Mouse (Mus musculus) frontal cortex, adult (tissue): ENCODE data around the gene 2210016F16Rik.
"Not testable (repeated sequence)": the region's sequence is repeated elsewhere in the genome, so short reads cannot be mapped to it uniquely, and the experiment has no call there.

Source experiments
- ATAC-seq: cut with Nextera tagmentation; 2 replicates; pipeline ENCODE4 v1.9.2; 2017; ENCODE audit warnings: mild to moderate bottlenecking, moderate library complexity, mixed read lengths; ENCODE audit not compliant: low TSS enrichment

Gene 2210016F16Rik

GRCm38 (mm10) chr13:58384779-58385546, at the start of gene 2210016F16Rik:
2210016F16Rik (minus strand) TSS chr13:58385225.
- ATAC-seq = peak; percentile 74

- no peak for ATAC-seq
Observed at GRCm38 (mm10) chr13:58423061-58423660, 38.1 kb upstream of the 2210016F16Rik start.

GRCm38 (mm10) chr13:58422242-58422641, 37.2 kb upstream of the 2210016F16Rik start:
- ATAC-seq = no peak

- ATAC-seq = no peak
Observed at GRCm38 (mm10) chr13:58421026-58421425, 36.0 kb upstream of the 2210016F16Rik start.

GRCm38 (mm10) chr13:58419266-58419665, 34.2 kb upstream of the 2210016F16Rik start:
- no peak for ATAC-seq

GRCm38 (mm10) chr13:58418656-58419055, 33.6 kb upstream of the 2210016F16Rik start:
- ATAC-seq = no peak

- no peak for ATAC-seq
Observed at GRCm38 (mm10) chr13:58415838-58416237, 30.8 kb upstream of the 2210016F16Rik start.

GRCm38 (mm10) chr13:58415374-58415773, 30.3 kb upstream of the 2210016F16Rik start:
- no peak for ATAC-seq

GRCm38 (mm10) chr13:58411073-58411472, 26.0 kb upstream of the 2210016F16Rik start:
- ATAC-seq = no peak

GRCm38 (mm10) chr13:58403243-58403642, 18.2 kb upstream of the 2210016F16Rik start, which contains the start of gene Hnrnpk:
Hnrnpk (minus strand) TSS chr13:58403343.
- ATAC-seq = not testable (repeated sequence)

GRCm38 (mm10) chr13:58402744-58403110, 17.7 kb upstream of the 2210016F16Rik start:
- peak; percentile 51; the same call in 1 of the 2 replicates for ATAC-seq

- peak; percentile 94 for ATAC-seq
Observed at GRCm38 (mm10) chr13:58402003-58402743, 17.1 kb upstream of the 2210016F16Rik start, which contains the start of gene Rmi1. Rmi1 (plus strand) TSS chr13:58402248.

GRCm38 (mm10) chr13:58401135-58402002, 16.3 kb upstream of the 2210016F16Rik start:
- peak; percentile 36 for ATAC-seq

GRCm38 (mm10) chr13:58400576-58400975, 15.6 kb upstream of the 2210016F16Rik start:
- ATAC-seq = no peak

- ATAC-seq = no peak
Observed at GRCm38 (mm10) chr13:58397651-58398050, 12.6 kb upstream of the 2210016F16Rik start.

GRCm38 (mm10) chr13:58394392-58394791, 9.4 kb upstream of the 2210016F16Rik start:
- ATAC-seq = not testable (repeated sequence)

- no peak for ATAC-seq
Observed at GRCm38 (mm10) chr13:58389324-58389951, 4.4 kb upstream of the 2210016F16Rik start.

GRCm38 (mm10) chr13:58388379-58388778, 3.4 kb upstream of the 2210016F16Rik start:
- ATAC-seq = no peak

GRCm38 (mm10) chr13:58387948-58388347, 2.9 kb upstream of the 2210016F16Rik start:
- peak; percentile 83 for ATAC-seq

GRCm38 (mm10) chr13:58385547-58385920, 509 bp upstream of the 2210016F16Rik start:
- ATAC-seq = no peak

GRCm38 (mm10) chr13:58384371-58384770, 654 bp downstream of the 2210016F16Rik start:
- no peak for ATAC-seq
